Comparison of ENCODE assay signal across 1 mouse cellular context in the genomic region with DNA sequence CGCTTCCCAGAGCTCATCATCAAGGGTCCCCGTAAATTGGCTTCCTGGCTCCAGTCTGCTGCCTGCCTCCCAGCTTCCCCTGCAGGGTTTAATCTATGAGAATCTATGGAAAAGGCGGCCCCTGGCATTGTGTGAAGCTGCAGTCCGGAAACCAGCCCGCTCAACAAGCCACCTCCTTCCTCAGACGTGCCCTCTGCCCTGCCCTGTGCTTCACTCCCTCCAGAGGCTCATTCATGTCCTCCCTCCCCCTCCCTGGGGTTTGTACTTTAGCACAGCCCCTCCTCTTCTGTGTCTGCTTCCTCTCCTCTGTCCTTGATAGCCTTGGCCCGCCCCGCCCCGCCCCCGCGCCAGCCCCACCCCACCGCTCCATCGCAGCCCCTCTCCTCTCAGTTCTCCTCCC.
TF ChIP-seq lines count a peak whose summit lies in the region.

No protein-coding gene starts in this region.

TF ChIP-seq in CH12.LX, 34 proteins besides CTCF, POLR2A, EP300 and RAD21 (continued from another document):
- TF ChIP-seq E2F4 (IDR thresholded peaks at IDR 0.05; ENCODE audit: insufficient replicate concordance, low read depth, low read length) (no peak), HCFC1 (IDR thresholded peaks at IDR 0.05; ENCODE audit: low read depth, low read length) (peak; percentile 44), USF1 (IDR thresholded peaks at IDR 0.05; ENCODE audit: low read depth, low read length) (no peak), UBTF (IDR thresholded peaks at IDR 0.05; ENCODE audit: low read depth, low read length) (no peak), ELF1 (IDR thresholded peaks at IDR 0.05; ENCODE audit: low read depth, low read length) (no peak; the same call in 1 of the 2 replicates), POLR2AphosphoS2 (IDR thresholded peaks at IDR 0.05; ENCODE audit: low read depth, low read length) (no peak), RCOR1 (conservative IDR thresholded peaks at IDR 0.05; ENCODE audit: low read depth, low read length) (no peak), JUND (conservative IDR thresholded peaks at IDR 0.05; ENCODE audit: low read depth, low read length) (no peak), ZNF384 (IDR thresholded peaks at IDR 0.05; ENCODE audit: low read depth, low read length) (no peak), PAX5 (IDR thresholded peaks at IDR 0.05; ENCODE audit: low read length) (no peak), GABPA (IDR thresholded peaks at IDR 0.05; ENCODE audit: insufficient replicate concordance, low read depth, low read length) (no peak), JUN (IDR thresholded peaks at IDR 0.05; ENCODE audit: insufficient read depth, low read depth, low read length) (no peak)
